Mouse (Mus musculus): ENCODE data around the gene Tpbgl. TPM values are rescaled to one million over a fixed set of nuclear protein-coding genes. Genes with fewer than 3 reads are reported as not detected.

Tpbgl gene
- polyA plus RNA-seq, 1 experiment from 2014 or later: 0.47 TPM

- H3K9me3 ChIP-seq (replicated peaks; ENCODE audit: control insufficient read depth, low read length): no peaks in the 10 kb centered on the region
- H3K9ac ChIP-seq (ENCODE audit: low read depth, low read length): no peak overlapping the region
- H3K27me3 ChIP-seq (ENCODE audit: control insufficient read depth, insufficient read depth, low read depth, low read length): no peaks in the 10 kb centered on the region; the same call in 1 of the 2 replicates
- H3K4me2 ChIP-seq (ENCODE audit: low read depth, low read length): no peak overlapping the region
- no peaks in the 10 kb centered on the region for H3K36me3 ChIP-seq (ENCODE audit: control insufficient read depth, insufficient read depth)
- ATAC-seq (ENCODE audit: low read depth): no peak
- WGBS (ENCODE audit: insufficient replicate concordance): 53% methylated on average over 4 of the region's 4 CpGs
- no peak overlapping the region for H3K27ac ChIP-seq (ENCODE audit: low read length)
- H3K4me3 ChIP-seq (ENCODE audit: low read depth, low read length): no peak overlapping the region
- no peaks in the 10 kb centered on the region for H3K4me1 ChIP-seq (ENCODE audit: control insufficient read depth, low read depth, low read length)
Measured at GRCm38 (mm10) chr7:99649585-99649984, 22.7 kb upstream of the Tpbgl start.

GRCm38 (mm10) chr7:99648623-99649022 is 21.7 kb upstream of the Tpbgl start:
- Histone ChIP-seq H3K4me1 (ENCODE audit: control insufficient read depth, low read depth, low read length) (no peaks in the 10 kb centered on the region), H3K27me3 (ENCODE audit: control insufficient read depth, insufficient read depth, low read depth, low read length) (no peaks in the 10 kb centered on the region; the same call in 1 of the 2 replicates), H3K4me3 (ENCODE audit: low read depth, low read length) (no peak overlapping the region), H3K9me3 (replicated peaks; ENCODE audit: control insufficient read depth, low read length) (no peaks in the 10 kb centered on the region), H3K36me3 (ENCODE audit: control insufficient read depth, insufficient read depth) (no peaks in the 10 kb centered on the region), H3K4me2 (ENCODE audit: low read depth, low read length) (no peak overlapping the region), H3K9ac (ENCODE audit: low read depth, low read length) (no peak overlapping the region), H3K27ac (ENCODE audit: low read length) (no peak overlapping the region)
- 3% methylated on average over 6 of the region's 6 CpGs for WGBS (ENCODE audit: insufficient replicate concordance)
- ATAC-seq (ENCODE audit: low read depth): no peak

- 71% methylated on average over 7 of the region's 7 CpGs for WGBS (ENCODE audit: insufficient replicate concordance)
- no peaks in the 10 kb centered on the region for H3K9me3 ChIP-seq (replicated peaks; ENCODE audit: control insufficient read depth, low read length)
- no peak for ATAC-seq (ENCODE audit: low read depth)
- no peaks in the 10 kb centered on the region for H3K36me3 ChIP-seq (ENCODE audit: control insufficient read depth, insufficient read depth)
- no peak overlapping the region for H3K27ac ChIP-seq (ENCODE audit: low read length)
- no peak overlapping the region for H3K9ac ChIP-seq (ENCODE audit: low read depth, low read length)
- no peak overlapping the region for H3K4me2 ChIP-seq (ENCODE audit: low read depth, low read length)
- no peaks in the 10 kb centered on the region; the same call in 1 of the 2 replicates for H3K27me3 ChIP-seq (ENCODE audit: control insufficient read depth, insufficient read depth, low read depth, low read length)
- H3K4me3 ChIP-seq (ENCODE audit: low read depth, low read length): no peak overlapping the region
- peaks cover 15% of the 10 kb centered on the region for H3K4me1 ChIP-seq (ENCODE audit: control insufficient read depth, low read depth, low read length)
Measured at GRCm38 (mm10) chr7:99644701-99645100, 17.8 kb upstream of the Tpbgl start.

GRCm38 (mm10) chr7:99642078-99642477 is 15.2 kb upstream of the Tpbgl start:
- peak; percentile 93 for ATAC-seq (ENCODE audit: low read depth)
- Histone ChIP-seq H3K27me3 (ENCODE audit: control insufficient read depth, insufficient read depth, low read depth, low read length) (no peaks in the 10 kb centered on the region; the same call in 1 of the 2 replicates), H3K9me3 (replicated peaks; ENCODE audit: control insufficient read depth, low read length) (no peaks in the 10 kb centered on the region), H3K27ac (ENCODE audit: low read length) (0 out of 2 replicates have a peak overlapping the region, but pooled peaks have one; percentile 33), H3K36me3 (ENCODE audit: control insufficient read depth, insufficient read depth) (no peaks in the 10 kb centered on the region), H3K4me2 (ENCODE audit: low read depth, low read length) (peak overlapping the region; percentile 4; the same call in 1 of the 2 replicates), H3K9ac (ENCODE audit: low read depth, low read length) (no peak overlapping the region), H3K4me3 (ENCODE audit: low read depth, low read length) (no peak overlapping the region), H3K4me1 (ENCODE audit: control insufficient read depth, low read depth, low read length) (peaks cover 15% of the 10 kb centered on the region)
- 22% methylated on average over 3 of the region's 3 CpGs for WGBS (ENCODE audit: insufficient replicate concordance)

- Histone ChIP-seq H3K27ac (ENCODE audit: low read length) (no peak overlapping the region), H3K27me3 (ENCODE audit: control insufficient read depth, insufficient read depth, low read depth, low read length) (no peaks in the 10 kb centered on the region; the same call in 1 of the 2 replicates)
- 43% methylated on average over 4 of the region's 4 CpGs for WGBS (ENCODE audit: insufficient replicate concordance)
Measured at GRCm38 (mm10) chr7:99641245-99641644, 14.3 kb upstream of the Tpbgl start.

GRCm38 (mm10) chr7:99633966-99634665 is 7.2 kb upstream of the Tpbgl start:
- no peaks in the 10 kb centered on the region for H3K9me3 ChIP-seq (replicated peaks; ENCODE audit: control insufficient read depth, low read length)
- no peak overlapping the region for H3K9ac ChIP-seq (ENCODE audit: low read depth, low read length)
- peaks cover 13% of the 10 kb centered on the region for H3K27me3 ChIP-seq (ENCODE audit: control insufficient read depth, insufficient read depth, low read depth, low read length)
- no peak overlapping the region for H3K4me3 ChIP-seq (ENCODE audit: low read depth, low read length)
- no peak overlapping the region for H3K4me2 ChIP-seq (ENCODE audit: low read depth, low read length)
- no peaks in the 10 kb centered on the region for H3K4me1 ChIP-seq (ENCODE audit: control insufficient read depth, low read depth, low read length)
- ATAC-seq (ENCODE audit: low read depth): no peak
- H3K27ac ChIP-seq (ENCODE audit: low read length): no peak overlapping the region
- H3K36me3 ChIP-seq (ENCODE audit: control insufficient read depth, insufficient read depth): no peaks in the 10 kb centered on the region
- WGBS (ENCODE audit: insufficient replicate concordance): 61% methylated on average over 8 of the region's 8 CpGs

More at GRCm38 (mm10) chr7:99641245-99641644, 14.3 kb upstream of the Tpbgl start:
- H3K9me3 ChIP-seq (replicated peaks; ENCODE audit: control insufficient read depth, low read length): no peaks in the 10 kb centered on the region
- H3K36me3 ChIP-seq (ENCODE audit: control insufficient read depth, insufficient read depth): no peaks in the 10 kb centered on the region
- no peak overlapping the region for H3K4me3 ChIP-seq (ENCODE audit: low read depth, low read length)
- H3K9ac ChIP-seq (ENCODE audit: low read depth, low read length): no peak overlapping the region
- ATAC-seq (ENCODE audit: low read depth): no peak
- H3K4me1 ChIP-seq (ENCODE audit: control insufficient read depth, low read depth, low read length): peaks cover 15% of the 10 kb centered on the region
- H3K4me2 ChIP-seq (ENCODE audit: low read depth, low read length): no peak overlapping the region

- 13% methylated on average over 6 of the region's 6 CpGs for WGBS (ENCODE audit: insufficient replicate concordance)
- no peak overlapping the region for H3K27ac ChIP-seq (ENCODE audit: low read length)
Measured at GRCm38 (mm10) chr7:99632286-99632685, 5.4 kb upstream of the Tpbgl start.

GRCm38 (mm10) chr7:99627366-99627765 is 463 bp upstream of the Tpbgl start:
- Histone ChIP-seq H3K27me3 (ENCODE audit: control insufficient read depth, insufficient read depth, low read depth, low read length) (peaks cover 75% of the 10 kb centered on the region), H3K9me3 (replicated peaks; ENCODE audit: control insufficient read depth, low read length) (no peaks in the 10 kb centered on the region), H3K4me2 (ENCODE audit: low read depth, low read length) (no peak overlapping the region), H3K27ac (ENCODE audit: low read length) (no peak overlapping the region), H3K36me3 (ENCODE audit: control insufficient read depth, insufficient read depth) (no peaks in the 10 kb centered on the region), H3K9ac (ENCODE audit: low read depth, low read length) (no peak overlapping the region), H3K4me3 (ENCODE audit: low read depth, low read length) (no peak overlapping the region), H3K4me1 (ENCODE audit: control insufficient read depth, low read depth, low read length) (peaks cover 13% of the 10 kb centered on the region)
- no peak for ATAC-seq (ENCODE audit: low read depth)
- WGBS (ENCODE audit: insufficient replicate concordance): 3% methylated on average over 7 of the region's 7 CpGs

More at GRCm38 (mm10) chr7:99632286-99632685, 5.4 kb upstream of the Tpbgl start:
- ATAC-seq (ENCODE audit: low read depth): no peak
- Histone ChIP-seq H3K9me3 (replicated peaks; ENCODE audit: control insufficient read depth, low read length) (no peaks in the 10 kb centered on the region), H3K4me1 (ENCODE audit: control insufficient read depth, low read depth, low read length) (no peaks in the 10 kb centered on the region), H3K4me2 (ENCODE audit: low read depth, low read length) (no peak overlapping the region), H3K36me3 (ENCODE audit: control insufficient read depth, insufficient read depth) (no peaks in the 10 kb centered on the region), H3K9ac (ENCODE audit: low read depth, low read length) (no peak overlapping the region), H3K4me3 (ENCODE audit: low read depth, low read length) (no peak overlapping the region), H3K27me3 (ENCODE audit: control insufficient read depth, insufficient read depth, low read depth, low read length) (peaks cover 32% of the 10 kb centered on the region)

- Histone ChIP-seq H3K27me3 (ENCODE audit: control insufficient read depth, insufficient read depth, low read depth, low read length) (peaks cover 74% of the 10 kb centered on the region), H3K9me3 (replicated peaks; ENCODE audit: control insufficient read depth, low read length) (no peaks in the 10 kb centered on the region), H3K27ac (ENCODE audit: low read length) (no peak overlapping the region), H3K4me2 (ENCODE audit: low read depth, low read length) (peak overlapping the region; percentile 62), H3K9ac (ENCODE audit: low read depth, low read length) (no peak overlapping the region), H3K36me3 (ENCODE audit: control insufficient read depth, insufficient read depth) (no peaks in the 10 kb centered on the region), H3K4me1 (ENCODE audit: control insufficient read depth, low read depth, low read length) (peaks cover 13% of the 10 kb centered on the region), H3K4me3 (ENCODE audit: low read depth, low read length) (peak overlapping the region; percentile 53)
- ATAC-seq (ENCODE audit: low read depth): peak; percentile 73
- WGBS (ENCODE audit: insufficient replicate concordance): under 1% methylated on average over 80 of the region's 81 CpGs
Measured at GRCm38 (mm10) chr7:99625722-99626375, 1.1 kb downstream of the Tpbgl start.
